Mouse (Mus musculus) brain, adult 2 months (tissue): ENCODE measurements around the gene Itgam.

Experiments
- DNase-seq: peaks from one replicate; pipeline ENCODE4 v3.0.0; 2011; ENCODE audit warnings: low read depth, low spot score

The Itgam gene

GRCm38 (mm10) chr7:128057860-128058259 is 4.6 kb upstream of the Itgam start:
- no peak for DNase-seq

DNA sequence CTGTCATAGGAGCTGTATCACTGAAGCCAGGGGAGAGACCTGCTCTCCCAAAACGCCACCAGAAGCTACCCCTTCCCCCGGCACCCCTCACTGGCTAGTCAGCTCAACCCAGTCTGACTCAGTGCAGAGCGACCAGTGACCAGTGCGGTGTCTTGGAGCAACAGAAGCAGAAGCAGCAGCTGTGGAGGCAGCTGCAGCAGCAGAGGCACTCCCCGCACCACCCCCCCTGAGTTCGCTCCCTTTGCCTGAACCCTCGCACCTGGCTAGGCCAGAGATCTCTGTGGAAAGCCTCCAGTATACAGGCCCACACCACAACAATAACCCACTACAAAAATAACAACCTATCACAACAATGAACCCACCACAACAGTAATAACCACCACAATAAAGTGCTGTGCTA is 3.9 kb upstream of the Itgam start:
- no peak for DNase-seq

- DNase-seq, result no peak
These were observed 3.3 kb upstream of the Itgam start for GRCm38 (mm10) chr7:128059091-128059490.

DNA sequence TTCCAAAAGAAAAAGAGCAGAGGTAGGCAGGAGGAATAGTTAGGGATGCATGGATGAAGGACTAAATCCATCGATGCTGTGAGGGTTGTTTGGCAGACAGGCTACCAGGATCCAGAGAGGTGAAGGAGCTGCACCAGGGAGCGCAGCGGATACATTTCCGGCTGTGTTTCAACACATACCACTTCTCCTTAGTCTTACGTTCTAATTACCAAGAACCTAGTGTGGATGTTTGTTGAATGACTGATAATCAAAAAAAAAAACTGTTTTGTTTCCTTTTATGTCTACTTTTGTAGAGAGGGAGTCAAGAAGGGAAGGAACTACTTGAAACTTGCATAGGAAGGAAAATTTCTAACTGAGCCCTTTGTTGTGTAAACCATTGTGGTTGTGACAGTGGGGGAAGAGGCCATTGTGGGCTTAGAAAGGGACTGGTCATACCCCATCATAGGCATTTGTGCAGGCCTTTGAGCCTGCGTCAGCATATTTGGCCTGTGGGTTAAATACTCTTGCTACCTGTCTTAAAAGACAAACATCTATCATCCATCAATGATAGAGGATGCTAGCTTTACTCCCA is 856 bp downstream of the Itgam start:
- no peak for DNase-seq

GRCm38 (mm10) chr7:128065547-128065946 is 3.1 kb downstream of the Itgam start:
- peak; percentile 8 for DNase-seq

- peak; percentile 7 for DNase-seq
These were observed 5.4 kb downstream of the Itgam start for GRCm38 (mm10) chr7:128067847-128068246.

DNA sequence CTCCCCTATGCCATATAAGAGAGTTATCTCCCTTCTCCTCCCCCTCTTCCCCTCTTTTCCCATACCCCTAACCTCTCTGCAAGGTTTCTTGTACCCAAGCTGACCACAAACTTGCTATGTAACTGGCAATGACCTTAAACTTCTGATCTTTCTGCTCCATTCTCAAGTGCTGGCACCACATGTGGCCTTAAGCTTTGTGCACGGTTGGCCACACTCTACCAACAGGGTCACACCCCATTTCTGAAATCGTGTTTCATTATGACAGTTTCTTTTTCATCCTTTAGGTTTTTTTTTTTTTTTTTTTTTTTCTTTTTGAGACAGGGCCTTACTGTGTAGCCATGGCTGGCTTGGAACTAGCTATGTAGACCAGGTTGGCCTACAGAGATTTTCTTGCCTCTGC is 7.4 kb downstream of the Itgam start:
- no peak for DNase-seq

- DNase-seq, result no peak
These were observed 9.4 kb downstream of the Itgam start for GRCm38 (mm10) chr7:128071816-128072215.

DNA sequence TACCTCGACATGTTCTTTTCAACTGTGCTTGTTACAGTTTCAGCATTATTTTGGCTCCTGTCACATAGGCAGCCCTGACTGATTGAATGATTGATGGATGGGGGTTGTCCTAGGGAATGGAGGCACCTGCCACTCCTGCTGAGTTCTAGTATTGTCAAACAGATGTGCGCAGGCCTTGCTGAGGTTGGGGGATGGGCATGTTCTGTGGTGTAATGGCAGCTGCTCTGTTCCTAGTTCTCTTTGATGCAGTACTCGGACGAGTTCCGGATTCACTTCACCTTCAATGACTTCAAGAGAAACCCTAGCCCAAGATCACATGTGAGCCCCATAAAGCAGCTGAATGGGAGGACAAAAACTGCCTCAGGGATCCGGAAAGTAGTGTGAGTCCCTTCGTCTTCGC is 17.6 kb downstream of the Itgam start:
- no peak for DNase-seq

DNA sequence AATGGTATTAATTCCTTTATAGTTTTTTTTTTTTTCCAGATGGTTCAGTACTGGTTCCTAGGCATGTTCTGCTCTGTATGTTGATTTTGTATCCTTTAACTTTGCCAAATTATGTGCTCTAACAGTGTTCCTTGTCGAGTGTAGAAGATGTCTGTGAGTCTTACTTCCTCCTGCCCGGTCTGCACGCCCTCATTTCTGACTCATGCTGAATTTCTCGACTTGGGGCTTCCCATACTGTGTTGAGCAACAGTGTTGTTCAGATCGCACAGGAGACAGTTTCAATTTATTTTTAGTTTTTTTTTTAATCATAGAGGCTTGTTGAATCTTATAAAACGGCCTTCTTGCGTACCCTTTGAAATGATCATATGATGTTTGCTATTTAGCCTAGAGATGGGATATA is 26.7 kb downstream of the Itgam start:
- DNase-seq, result peak; percentile 38

GRCm38 (mm10) chr7:128098135-128098534 is 35.7 kb downstream of the Itgam start:
- peak; percentile 16 for DNase-seq

DNA sequence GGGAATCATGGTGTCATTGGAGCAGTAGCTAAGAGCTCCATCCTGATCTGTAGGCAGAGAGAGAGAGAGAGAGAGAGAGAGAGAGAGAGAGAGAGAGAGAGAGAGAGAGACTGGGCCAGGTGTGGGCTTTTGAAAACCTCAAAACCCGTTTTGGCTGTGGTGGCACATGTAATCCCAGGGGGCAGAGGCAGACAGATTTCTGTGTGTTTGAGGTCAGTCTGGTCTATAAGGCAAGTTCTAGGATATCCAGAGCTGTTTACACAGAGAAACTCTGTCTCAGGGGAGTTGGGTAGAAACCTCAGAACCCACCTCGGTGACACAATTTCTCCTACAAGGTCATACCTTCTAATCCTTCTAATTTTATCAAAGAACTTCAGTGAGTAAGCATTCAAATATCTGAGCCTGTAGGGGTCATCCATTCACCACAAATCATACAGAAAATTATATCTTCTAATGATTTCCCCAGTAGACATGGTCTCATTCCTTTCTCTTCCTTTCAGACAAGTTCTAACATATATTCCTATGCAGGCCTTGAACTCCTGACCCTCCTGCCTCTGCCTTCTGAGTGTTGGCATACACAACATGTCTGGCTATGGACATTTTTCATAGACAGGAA is 38.4 kb downstream of the Itgam start:
- DNase-seq, result no peak

GRCm38 (mm10) chr7:128105246-128105645 is 42.8 kb downstream of the Itgam start:
- peak; percentile 64 for DNase-seq

DNA sequence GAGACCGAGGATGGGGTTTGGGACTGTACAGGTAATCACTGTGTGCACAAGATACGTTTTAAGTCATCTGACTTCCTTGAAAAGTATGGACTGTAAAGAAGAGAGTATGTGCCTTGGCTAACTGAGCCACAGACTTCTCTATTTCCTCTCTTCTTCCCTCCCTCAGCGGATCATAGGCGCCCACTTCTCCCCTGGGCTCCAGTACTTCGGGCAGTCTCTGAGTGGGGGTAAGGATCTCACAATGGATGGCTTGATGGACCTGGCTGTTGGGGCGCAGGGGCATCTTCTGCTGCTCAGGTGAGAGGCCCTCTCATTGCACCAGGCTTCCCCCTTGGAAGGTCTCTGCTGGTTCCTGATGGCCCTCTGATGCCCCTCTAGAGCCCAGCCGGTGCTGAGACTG is 45.0 kb downstream of the Itgam start:
- DNase-seq, result no peak

DNA sequence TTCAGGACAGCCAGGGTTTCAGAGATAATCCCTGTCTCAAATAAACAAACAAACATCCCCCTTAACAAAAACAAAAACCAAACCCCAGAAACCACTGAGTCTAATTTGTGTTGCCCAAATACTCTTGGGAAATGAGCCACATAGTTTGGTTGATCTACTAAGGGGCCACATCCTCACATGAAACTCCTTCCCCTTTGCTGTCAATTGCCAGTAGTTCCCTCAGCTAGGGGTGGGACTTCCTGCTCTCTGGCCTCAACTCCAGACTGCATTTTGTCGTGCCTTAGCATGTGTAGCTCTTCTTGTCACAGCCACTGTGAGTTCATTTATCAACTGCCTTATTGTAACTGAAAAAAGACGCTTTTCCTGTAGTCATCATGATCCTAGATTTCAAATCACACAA is 47.9 kb downstream of the Itgam start:
- DNase-seq, result no peak

DNA sequence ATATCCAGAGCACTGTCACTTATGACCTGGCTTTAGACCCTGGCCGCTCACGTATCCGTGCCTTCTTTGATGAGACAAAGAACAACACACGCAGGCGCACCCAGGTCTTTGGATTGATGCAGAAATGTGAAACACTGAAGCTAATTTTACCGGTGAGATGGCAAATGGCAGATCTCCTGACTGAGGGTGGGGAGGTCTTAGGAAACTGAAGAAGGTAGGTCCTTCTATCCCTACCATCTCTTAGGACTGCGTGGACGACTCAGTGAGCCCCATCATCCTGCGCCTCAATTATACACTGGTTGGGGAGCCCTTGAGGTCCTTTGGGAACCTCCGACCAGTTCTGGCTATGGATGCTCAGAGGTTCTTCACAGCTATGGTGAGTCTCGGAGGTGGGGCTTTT is 49.7 kb downstream of the Itgam start:
- DNase-seq, result no peak

DNA sequence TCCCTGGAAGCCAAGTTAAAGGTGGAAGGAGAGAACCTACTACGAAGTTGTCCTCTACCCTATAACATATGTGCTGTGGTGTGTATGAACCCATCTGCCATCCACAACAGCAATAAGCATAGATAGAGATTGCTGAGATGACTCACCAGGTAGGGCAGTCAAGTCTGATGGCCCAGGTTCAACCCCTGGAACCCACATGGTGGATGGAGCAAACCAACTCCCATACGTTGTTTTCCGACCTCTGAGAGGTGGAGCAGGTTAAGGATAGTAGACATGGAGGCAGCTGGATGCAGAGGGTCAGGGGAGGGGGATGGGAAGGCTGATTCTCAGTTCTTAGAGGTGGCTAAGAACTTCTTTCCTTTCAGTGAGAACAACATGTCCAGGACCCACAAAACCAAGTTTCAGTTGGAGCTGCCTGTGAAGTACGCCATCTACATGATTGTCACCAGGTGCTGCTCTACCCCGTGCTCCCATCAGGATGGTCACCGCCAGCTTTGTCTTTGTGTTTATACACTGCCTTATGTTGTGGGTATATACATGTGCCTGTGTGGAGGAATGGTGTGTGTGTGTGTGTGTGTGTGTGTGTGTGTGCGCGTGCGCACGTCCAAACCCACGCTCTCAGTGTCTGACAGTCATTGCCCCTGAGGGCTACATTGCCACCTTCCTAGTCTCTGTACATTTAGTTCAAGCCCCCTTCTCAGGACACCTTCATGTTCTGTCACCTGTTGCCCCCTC is 52.1 kb downstream of the Itgam start:
- no peak for DNase-seq

GRCm38 (mm10) chr7:128115211-128115958 is 52.9 kb downstream of the Itgam start:
- DNase-seq, result no peak

GRCm38 (mm10) chr7:128116396-128116795 is 54.0 kb downstream of the Itgam start:
- no peak for DNase-seq

- DNase-seq, result no peak
These were observed 57.5 kb downstream of the Itgam start for GRCm38 (mm10) chr7:128119726-128120490.
